Mouse (Mus musculus): ENCODE measurements around the gene Lst1. TPM values are rescaled to one million over a fixed set of nuclear protein-coding genes. Genes with fewer than 3 reads are reported as not detected.
A peak's percentile ranks its signal among the peaks of the same experiment; 100 is the strongest.

Lst1 gene
- polyA plus RNA-seq, 1 experiment from 2014 or later, result 4.9 TPM

DNA sequence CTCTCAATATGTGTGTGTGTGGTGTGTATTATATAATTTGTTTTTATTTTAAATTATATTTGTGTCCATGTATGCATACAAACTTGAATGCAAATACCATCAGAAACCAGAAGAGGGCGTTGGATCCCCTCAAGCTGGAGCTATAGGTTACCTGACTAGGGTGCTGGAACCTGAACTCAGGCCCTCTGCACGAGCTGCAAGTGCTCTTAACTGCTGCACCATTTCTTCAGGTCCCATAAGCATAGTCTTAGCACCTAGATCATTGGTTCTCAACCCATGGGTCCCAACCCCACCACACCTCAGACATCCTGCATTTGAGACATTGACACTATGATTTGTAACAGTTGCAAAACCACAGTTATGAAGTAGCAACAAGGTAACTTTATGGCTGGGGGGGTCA is 3.5 kb upstream of the Lst1 start:
- Histone ChIP-seq H3K27me3 (replicated peaks; ENCODE audit: control insufficient read depth, insufficient read depth, low read length) (peaks cover 21% of the 10 kb centered on the region), H3K9me3 (ENCODE audit: control insufficient read depth, low read length) (no peaks in the 10 kb centered on the region), H3K4me3 (replicated peaks; ENCODE audit: low read length) (no peak overlapping the region), H3K9ac (replicated peaks; ENCODE audit: low read depth, low read length) (no peak overlapping the region), H3K4me2 (ENCODE audit: low read length) (no peak overlapping the region), H3K36me3 (ENCODE audit: control insufficient read depth, insufficient read depth) (no peaks in the 10 kb centered on the region), H3K4me1 (replicated peaks; ENCODE audit: control insufficient read depth, insufficient read depth, low read length) (peaks cover 11% of the 10 kb centered on the region), H3K27ac (ENCODE audit: low read length) (no peak overlapping the region)
- 74% methylated on average over 2 of the region's 2 CpGs for WGBS
- ATAC-seq, result no peak

DNA sequence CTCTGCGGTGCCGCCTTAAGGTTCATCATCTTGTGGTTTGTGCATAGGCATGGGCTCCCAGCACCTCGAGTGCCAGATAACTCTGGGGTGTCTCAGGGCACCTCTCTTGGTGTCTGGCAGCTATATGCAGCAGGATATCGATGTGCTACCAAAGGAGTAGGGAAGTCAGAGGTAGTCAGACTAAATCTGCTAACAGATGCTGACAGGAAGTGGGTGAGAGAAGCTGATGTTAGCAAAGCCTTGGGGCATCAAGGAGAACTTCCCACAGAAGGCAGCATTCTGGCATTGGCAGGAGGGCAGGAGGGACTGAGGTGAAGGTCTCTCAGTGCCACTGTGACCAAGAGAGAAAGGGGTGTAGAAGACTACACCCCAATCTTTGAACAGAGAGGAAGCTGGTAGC is 1.9 kb upstream of the Lst1 start:
- Histone ChIP-seq H3K27ac (ENCODE audit: low read length) (no peak overlapping the region), H3K9me3 (ENCODE audit: control insufficient read depth, low read length) (no peaks in the 10 kb centered on the region), H3K27me3 (replicated peaks; ENCODE audit: control insufficient read depth, insufficient read depth, low read length) (peaks cover 7% of the 10 kb centered on the region), H3K4me2 (ENCODE audit: low read length) (no peak overlapping the region), H3K4me1 (replicated peaks; ENCODE audit: control insufficient read depth, insufficient read depth, low read length) (peaks cover 9% of the 10 kb centered on the region), H3K4me3 (replicated peaks; ENCODE audit: low read length) (no peak overlapping the region), H3K9ac (replicated peaks; ENCODE audit: low read depth, low read length) (no peak overlapping the region), H3K36me3 (ENCODE audit: control insufficient read depth, insufficient read depth) (no peaks in the 10 kb centered on the region)
- ATAC-seq, result no peak
- 85% methylated on average over 4 of the region's 4 CpGs for WGBS

GRCm38 (mm10) chr17:35189186-35189585 is 947 bp upstream of the Lst1 start:
- Histone ChIP-seq H3K27me3 (replicated peaks; ENCODE audit: control insufficient read depth, insufficient read depth, low read length) (peaks cover 1% of the 10 kb centered on the region; the same call in 1 of the 2 replicates), H3K4me3 (replicated peaks; ENCODE audit: low read length) (no peak overlapping the region), H3K27ac (ENCODE audit: low read length) (no peak overlapping the region), H3K9me3 (ENCODE audit: control insufficient read depth, low read length) (no peaks in the 10 kb centered on the region), H3K36me3 (ENCODE audit: control insufficient read depth, insufficient read depth) (no peaks in the 10 kb centered on the region), H3K9ac (replicated peaks; ENCODE audit: low read depth, low read length) (no peak overlapping the region), H3K4me1 (replicated peaks; ENCODE audit: control insufficient read depth, insufficient read depth, low read length) (peaks cover 9% of the 10 kb centered on the region), H3K4me2 (ENCODE audit: low read length) (no peak overlapping the region)
- 85% methylated on average over 1 of the region's 1 CpGs for WGBS
- ATAC-seq, result no peak

- Histone ChIP-seq H3K4me2 (ENCODE audit: low read length) (no peak overlapping the region), H3K27me3 (replicated peaks; ENCODE audit: control insufficient read depth, insufficient read depth, low read length) (no peaks in the 10 kb centered on the region), H3K27ac (ENCODE audit: low read length) (no peak overlapping the region), H3K9ac (replicated peaks; ENCODE audit: low read depth, low read length) (no peak overlapping the region), H3K4me1 (replicated peaks; ENCODE audit: control insufficient read depth, insufficient read depth, low read length) (peaks cover 9% of the 10 kb centered on the region), H3K4me3 (replicated peaks; ENCODE audit: low read length) (no peak overlapping the region), H3K9me3 (ENCODE audit: control insufficient read depth, low read length) (no peaks in the 10 kb centered on the region), H3K36me3 (ENCODE audit: control insufficient read depth, insufficient read depth) (no peaks in the 10 kb centered on the region)
- ATAC-seq, result no peak
- WGBS, result 73% methylated on average over 4 of the region's 4 CpGs
Observed at GRCm38 (mm10) chr17:35187345-35187744, 894 bp downstream of the Lst1 start.

GRCm38 (mm10) chr17:35186681-35187080 is 1.6 kb downstream of the Lst1 start:
- Histone ChIP-seq H3K4me1 (replicated peaks; ENCODE audit: control insufficient read depth, insufficient read depth, low read length) (peaks cover 9% of the 10 kb centered on the region), H3K9ac (replicated peaks; ENCODE audit: low read depth, low read length) (peak overlapping the region; percentile 44), H3K27ac (ENCODE audit: low read length) (peak overlapping the region; percentile 81), H3K9me3 (ENCODE audit: control insufficient read depth, low read length) (no peaks in the 10 kb centered on the region), H3K4me3 (replicated peaks; ENCODE audit: low read length) (peak overlapping the region; percentile 42), H3K36me3 (ENCODE audit: control insufficient read depth, insufficient read depth) (no peaks in the 10 kb centered on the region), H3K4me2 (ENCODE audit: low read length) (peak overlapping the region; percentile 60), H3K27me3 (replicated peaks; ENCODE audit: control insufficient read depth, insufficient read depth, low read length) (no peaks in the 10 kb centered on the region)
- ATAC-seq, result peak; percentile 38; the same call in 1 of the 2 replicates
- 3% methylated on average over 4 of the region's 4 CpGs for WGBS

GRCm38 (mm10) chr17:35185639-35186611 is 2.3 kb downstream of the Lst1 start:
- Histone ChIP-seq H3K4me3 (replicated peaks; ENCODE audit: low read length) (peak overlapping the region; percentile 42), H3K27me3 (replicated peaks; ENCODE audit: control insufficient read depth, insufficient read depth, low read length) (no peaks in the 10 kb centered on the region), H3K4me1 (replicated peaks; ENCODE audit: control insufficient read depth, insufficient read depth, low read length) (peaks cover 9% of the 10 kb centered on the region), H3K4me2 (ENCODE audit: low read length) (peak overlapping the region; percentile 60), H3K27ac (ENCODE audit: low read length) (peak overlapping the region; percentile 81), H3K9ac (replicated peaks; ENCODE audit: low read depth, low read length) (peak overlapping the region; percentile 48), H3K36me3 (ENCODE audit: control insufficient read depth, insufficient read depth) (no peaks in the 10 kb centered on the region), H3K9me3 (ENCODE audit: control insufficient read depth, low read length) (no peaks in the 10 kb centered on the region)
- ATAC-seq, result peak; percentile 69
- 2% methylated on average over 18 of the region's 18 CpGs for WGBS

- Histone ChIP-seq H3K27me3 (replicated peaks; ENCODE audit: control insufficient read depth, insufficient read depth, low read length) (no peaks in the 10 kb centered on the region), H3K36me3 (ENCODE audit: control insufficient read depth, insufficient read depth) (no peaks in the 10 kb centered on the region), H3K27ac (ENCODE audit: low read length) (no peak overlapping the region), H3K4me1 (replicated peaks; ENCODE audit: control insufficient read depth, insufficient read depth, low read length) (no peaks in the 10 kb centered on the region), H3K4me3 (replicated peaks; ENCODE audit: low read length) (no peak overlapping the region), H3K9me3 (ENCODE audit: control insufficient read depth, low read length) (no peaks in the 10 kb centered on the region), H3K4me2 (ENCODE audit: low read length) (no peak overlapping the region), H3K9ac (replicated peaks; ENCODE audit: low read depth, low read length) (no peak overlapping the region)
- WGBS, result 91% methylated on average over 5 of the region's 5 CpGs
- no peak for ATAC-seq
Observed at GRCm38 (mm10) chr17:35180093-35180492, 8.1 kb downstream of the Lst1 start.

- no peak overlapping the region for H3K27ac ChIP-seq (ENCODE audit: low read length)
- H3K9me3 ChIP-seq (ENCODE audit: control insufficient read depth, low read length), result no peaks in the 10 kb centered on the region
- H3K36me3 ChIP-seq (ENCODE audit: control insufficient read depth, insufficient read depth), result no peaks in the 10 kb centered on the region
- 10% methylated on average over 5 of the region's 5 CpGs for WGBS
- no peak overlapping the region for H3K4me3 ChIP-seq (replicated peaks; ENCODE audit: low read length)
- no peaks in the 10 kb centered on the region for H3K4me1 ChIP-seq (replicated peaks; ENCODE audit: control insufficient read depth, insufficient read depth, low read length)
- ATAC-seq, result 0 out of 2 replicates have a peak, but pooled peaks have one; percentile 49
- no peaks in the 10 kb centered on the region for H3K27me3 ChIP-seq (replicated peaks; ENCODE audit: control insufficient read depth, insufficient read depth, low read length)
- H3K4me2 ChIP-seq (ENCODE audit: low read length), result no peak overlapping the region
- H3K9ac ChIP-seq (replicated peaks; ENCODE audit: low read depth, low read length), result no peak overlapping the region
Observed at GRCm38 (mm10) chr17:35178528-35178927, 9.7 kb downstream of the Lst1 start.

DNA sequence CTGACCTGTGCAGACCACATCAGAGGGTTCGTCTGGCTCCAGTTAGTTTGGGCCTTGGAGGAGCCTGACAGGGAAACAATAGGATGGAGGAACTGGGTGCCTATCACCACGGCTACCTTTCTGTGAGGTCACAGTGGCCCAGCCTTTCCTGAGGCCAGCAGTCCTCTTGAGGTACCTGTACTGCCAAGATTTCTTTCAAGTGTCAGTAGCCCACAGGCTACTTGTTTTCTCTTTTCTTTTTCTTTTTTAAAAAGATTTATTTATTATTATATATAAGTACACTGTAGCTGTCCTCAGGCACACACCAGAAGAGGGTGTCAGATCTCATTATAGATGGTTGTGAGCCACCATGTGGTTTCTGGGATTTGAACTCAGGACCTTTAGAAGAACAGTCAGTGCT is 12.3 kb downstream of the Lst1 start, which contains the start of gene Aif1:
Gene Aif1, minus strand, starts transcription at position 101 of the 400 bp plus-strand sequence.
- Histone ChIP-seq H3K27ac (ENCODE audit: low read length) (no peak within 1 kb of the TSS), H3K4me1 (replicated peaks; ENCODE audit: control insufficient read depth, insufficient read depth, low read length) (no peaks in the 10 kb centered on the region), H3K36me3 (ENCODE audit: control insufficient read depth, insufficient read depth) (no peaks in the 10 kb centered on the region), H3K4me2 (ENCODE audit: low read length) (no peak within 1 kb of the TSS), H3K4me3 (replicated peaks; ENCODE audit: low read length) (no peak within 1 kb of the TSS), H3K9me3 (ENCODE audit: control insufficient read depth, low read length) (no peaks in the 10 kb centered on the region), H3K27me3 (replicated peaks; ENCODE audit: control insufficient read depth, insufficient read depth, low read length) (no peaks in the 10 kb centered on the region), H3K9ac (replicated peaks; ENCODE audit: low read depth, low read length) (no peak within 1 kb of the TSS)
- ATAC-seq, result no peak
- 43% methylated on average over 2 of the region's 2 CpGs for WGBS

Data from forebrain, embryonic 16.5 days (tissue).